Mouse (Mus musculus) gastrocnemius, postnatal 36 days (tissue): ENCODE data around the gene Rmdn3. TPM values are rescaled to one million over a fixed set of nuclear protein-coding genes. Genes with fewer than 3 reads are reported as not detected.

Source experiments
- DNase-seq, 2 experiments: peaks; one replicate each; pipeline ENCODE4 v3.0.0; 2022
- intact Hi-C: fragments of 180-260 bp; cut with DNase I; formaldehyde crosslinking; loops from one replicate; pipeline ENCODE4 v1.15.1; 2025
- long read RNA-seq, 2 experiments: library from polyadenylated mRNA; stranded (forward); transcript quantifications; one replicate each; pipeline ENCODE4 v2.0.0; 2021
- total RNA-seq, 2 experiments: library from RNA; stranded (reverse); gene quantifications; 2 replicates each; pipeline ENCODE4 v1.2.3; 2021

The Rmdn3 gene
- 1 to 10 TPM; 4.7 to 4.8 TPM for total RNA-seq
- long read RNA-seq, experiment 1, transcript Rmdn3-201 (13 exons, 2,249 nt), result major isoform, 8 of 10 reads
- long read RNA-seq, experiment 1, partial matches to known transcripts, result 0 of 10 reads
- long read RNA-seq, experiment 1, other reads (novel, unspliced or antisense), result 2 of 10 reads
- long read RNA-seq, experiment 2, partial matches to known transcripts, result 0 of 8 reads
- long read RNA-seq, experiment 2, other reads (novel, unspliced or antisense), result 5 of 8 reads

GRCm38 (mm10) chr2:119156681-119157572, at the start of gene Rmdn3:
Rmdn3 (minus strand) TSS chr2:119157034.
- intact Hi-C loops, result loop anchor here (5.0 kb wide), 1 partner anchor 35 kb away; no protein-coding TSS in a partner anchor
- DNase-seq, result peak; percentile 87 to 88

GRCm38 (mm10) chr2:119203871-119204460, 47.1 kb upstream of the Rmdn3 start:
- no peak for DNase-seq
- intact Hi-C loops, result loop anchor here (10.0 kb wide), 1 partner anchor 1571 kb away; no protein-coding TSS in a partner anchor

- peak in 1 of 2 experiments; percentile 31 for DNase-seq
- intact Hi-C loops, result loop anchor here (10.0 kb wide), 1 partner anchor 1572 kb away; no protein-coding TSS in a partner anchor
Observed at GRCm38 (mm10) chr2:119202914-119203453, 46.1 kb upstream of the Rmdn3 start.

- DNase-seq, result no peak
- intact Hi-C loops, result no loop called here
Observed at GRCm38 (mm10) chr2:119198934-119199333, 42.1 kb upstream of the Rmdn3 start.

GRCm38 (mm10) chr2:119198049-119198448, 41.2 kb upstream of the Rmdn3 start:
- intact Hi-C loops, result no loop called here
- no peak for DNase-seq

- no peak for DNase-seq
- intact Hi-C loops, result no loop called here
Observed at GRCm38 (mm10) chr2:119197493-119197892, 40.7 kb upstream of the Rmdn3 start.

- intact Hi-C loops, result no loop called here
- no peak for DNase-seq
Observed at GRCm38 (mm10) chr2:119196316-119197108, 39.7 kb upstream of the Rmdn3 start.

GRCm38 (mm10) chr2:119194140-119194539, 37.3 kb upstream of the Rmdn3 start:
- intact Hi-C loops, result loop anchor here (5.0 kb wide), 1 partner anchor 37 kb away; the partner anchor contains the start of gene Rmdn3
- DNase-seq, result peak; percentile 43

- intact Hi-C loops, result loop anchor here (5.0 kb wide), 1 partner anchor 34 kb away; the partner anchor contains the start of gene Rmdn3
- no peak for DNase-seq
Observed at GRCm38 (mm10) chr2:119190969-119191368, 34.1 kb upstream of the Rmdn3 start.

- intact Hi-C loops, result loop anchor here (5.0 to 10.0 kb wide), 4 partner anchors 47 to 284 kb away; partner anchors contain the start of gene Bahd1
- DNase-seq, result peak; percentile 82 to 86
Observed at GRCm38 (mm10) chr2:119189029-119189710, 32.3 kb upstream of the Rmdn3 start.

GRCm38 (mm10) chr2:119182914-119183313, 26.1 kb upstream of the Rmdn3 start:
- intact Hi-C loops, result loop anchor here (10.0 kb wide), 1 partner anchor 278 kb away; the partner anchor contains the start of gene Bahd1
- no peak for DNase-seq

GRCm38 (mm10) chr2:119177384-119177939, 20.6 kb upstream of the Rmdn3 start:
- DNase-seq, result no peak
- intact Hi-C loops, result no loop called here

GRCm38 (mm10) chr2:119176761-119177160, 19.9 kb upstream of the Rmdn3 start:
- intact Hi-C loops, result no loop called here
- no peak for DNase-seq

- no peak for DNase-seq
- intact Hi-C loops, result no loop called here
Observed at GRCm38 (mm10) chr2:119175614-119176013, 18.8 kb upstream of the Rmdn3 start.

- DNase-seq, result no peak
- intact Hi-C loops, result no loop called here
Observed at GRCm38 (mm10) chr2:119174866-119175265, 18.0 kb upstream of the Rmdn3 start.

GRCm38 (mm10) chr2:119173991-119174651, 17.3 kb upstream of the Rmdn3 start, which contains the start of gene Gm14137:
Gm14137 (plus strand) TSS chr2:119174509.
- DNase-seq, result no peak
- intact Hi-C loops, result no loop called here

GRCm38 (mm10) chr2:119172862-119173576, 16.2 kb upstream of the Rmdn3 start:
- DNase-seq, result peak in 1 of 2 experiments; percentile 44
- intact Hi-C loops, result no loop called here
